Mouse (Mus musculus): Measurements from ENCODE around the gene B4galnt4. TPM values are rescaled to one million over a fixed set of nuclear protein-coding genes. Genes with fewer than 3 reads are reported as not detected.

The B4galnt4 gene
- total RNA-seq, 2 experiments from 2014 or later: 79.6 to 84.3 TPM

GRCm38 (mm10) chr7:141099911-141100691, 39.2 kb downstream of the B4galnt4 start, which contains the start of gene Sigirr:
TSS of gene Sigirr (minus strand) at chr7:141100572.
- DNase-seq (ENCODE audit: low spot score in 2 of 2): peak; percentile 15 to 27
- intact Hi-C loops (cut with DNase I): no loop called here

GRCm38 (mm10) chr7:141103161-141103560, 42.3 kb downstream of the B4galnt4 start:
- no peak for DNase-seq (ENCODE audit: low spot score in 2 of 2)
- intact Hi-C loops (cut with DNase I): no loop called here

- intact Hi-C loops (cut with DNase I): no loop called here
- no peak for DNase-seq (ENCODE audit: low spot score in 2 of 2)
These were observed 55.0 kb downstream of the B4galnt4 start for GRCm38 (mm10) chr7:141115874-141116273.

- intact Hi-C loops (cut with DNase I): no loop called here
- DNase-seq (ENCODE audit: low spot score in 2 of 2): no peak
These were observed 56.7 kb downstream of the B4galnt4 start, which contains the start of gene Ano9 for GRCm38 (mm10) chr7:141117636-141118035. TSS of gene Ano9 (minus strand) at chr7:141117806.

- no peak for DNase-seq (ENCODE audit: low spot score in 2 of 2)
These were observed 58.6 kb downstream of the B4galnt4 start for GRCm38 (mm10) chr7:141119487-141119886.

GRCm38 (mm10) chr7:141120605-141121004, 59.7 kb downstream of the B4galnt4 start:
- intact Hi-C loops (cut with DNase I): loop anchor here (5.0 kb wide), 1 partner anchor 43 kb away; the partner anchor contains the start of gene Pkp3
- DNase-seq (ENCODE audit: low spot score in 2 of 2): no peak

More at GRCm38 (mm10) chr7:141119487-141119886, 58.6 kb downstream of the B4galnt4 start:
- intact Hi-C loops (cut with DNase I): no loop called here

GRCm38 (mm10) chr7:141121051-141121531, 60.2 kb downstream of the B4galnt4 start:
- intact Hi-C loops (cut with DNase I): loop anchor here (5.0 kb wide), 1 partner anchor 44 kb away; the partner anchor contains the start of gene Pkp3
- DNase-seq (ENCODE audit: low spot score in 2 of 2): no peak

Other genes starting within 250 kb of the B4galnt4 start
- 10 to 100 TPM; 23.6 to 24.7 TPM for gene Zfp941, start 238.9 kb upstream of the B4galnt4 start, total RNA-seq (2021)
- gene Urah, start 226.1 kb upstream of the B4galnt4 start, total RNA-seq (2021): 1 to 10 TPM; 2.7 to 4.1 TPM
- not detected for gene Scgb1c1, start 215.6 kb upstream of the B4galnt4 start, total RNA-seq (2021)
- not detected for gene Odf3, start 213.3 kb upstream of the B4galnt4 start, total RNA-seq (2021)
- 1 to 10 TPM; 1.2 to 1.8 TPM for gene Gm45785, start 204.8 kb upstream of the B4galnt4 start, total RNA-seq (2021)
- gene Ric8a, start 204.1 kb upstream of the B4galnt4 start, total RNA-seq (2021): 10 to 100 TPM; 66.0 to 70.0 TPM
- 10 to 100 TPM; 25.9 to 28.1 TPM for gene Bet1l, start 203.5 kb upstream of the B4galnt4 start, total RNA-seq (2021)
- gene Psmd13, start 179.1 kb upstream of the B4galnt4 start, total RNA-seq (2021): 100 to 1,000 TPM; 116 TPM
- 10 to 100 TPM; 77.1 to 78.2 TPM for gene Sirt3, start 178.8 kb upstream of the B4galnt4 start, total RNA-seq (2021)
- gene Cox8b, start 160.7 kb upstream of the B4galnt4 start, total RNA-seq (2021): 1 to 10 TPM in 1 of 2 experiments, not detected in 1; 1.2 TPM
- gene Nlrp6, start 140.2 kb upstream of the B4galnt4 start, total RNA-seq (2021): under 1 TPM; 0.41 to 0.73 TPM
- 1 to 10 TPM; 4.7 to 6.3 TPM for gene Pgghg, start 119.7 kb upstream of the B4galnt4 start, total RNA-seq (2021)
- gene Ifitm5, start 110.8 kb upstream of the B4galnt4 start, total RNA-seq (2021): not detected
- not detected for gene Gm45717, start 105.2 kb upstream of the B4galnt4 start, total RNA-seq (2021)
- 10 to 100 TPM; 11.7 to 15.7 TPM for gene Ifitm2, start 105.1 kb upstream of the B4galnt4 start, total RNA-seq (2021)
- gene Ifitm1, start 93.9 kb upstream of the B4galnt4 start, total RNA-seq (2021): 1 to 10 TPM; 1.7 to 2.9 TPM
- 10 to 100 TPM in 1 of 2 experiments, 1 to 10 TPM in 1; 9.9 to 13.5 TPM for gene Ifitm3, start 50.3 kb upstream of the B4galnt4 start, total RNA-seq (2021)
- gene Ifitm6, start 43.2 kb upstream of the B4galnt4 start, total RNA-seq (2021): not detected
- gene Gm17387, start 32.0 kb upstream of the B4galnt4 start, total RNA-seq (2021): not detected
- gene Pkp3, start 17.1 kb downstream of the B4galnt4 start, total RNA-seq (2021): under 1 TPM in 1 of 2 experiments, not detected in 1; 0.21 TPM
- gene Sigirr, start 39.5 kb downstream of the B4galnt4 start, total RNA-seq (2021): 1 to 10 TPM; 2.9 to 3.2 TPM
- gene Ano9, start 56.7 kb downstream of the B4galnt4 start, total RNA-seq (2021): not detected
- 10 to 100 TPM; 47.3 to 53.6 TPM for gene Ptdss2, start 61.3 kb downstream of the B4galnt4 start, total RNA-seq (2021)
- 10 to 100 TPM; 30.5 to 32.9 TPM for gene Rnh1, start 111.8 kb downstream of the B4galnt4 start, total RNA-seq (2021)
- 100 to 1,000 TPM; 279 to 287 TPM for gene Hras, start 132.9 kb downstream of the B4galnt4 start, total RNA-seq (2021)
- 1 to 10 TPM; 3.1 to 4.4 TPM for gene Lrrc56, start 133.1 kb downstream of the B4galnt4 start, total RNA-seq (2021)
- gene Lmntd2, start 153.0 kb downstream of the B4galnt4 start, total RNA-seq (2021): not detected
- 1 to 10 TPM in 1 of 2 experiments, under 1 TPM in 1; 0.78 to 1.5 TPM for gene Rassf7, start 154.8 kb downstream of the B4galnt4 start, total RNA-seq (2021)
- gene Phrf1, start 167.7 kb downstream of the B4galnt4 start, total RNA-seq (2021): 10 to 100 TPM; 75.5 to 76.4 TPM
- 1 to 10 TPM in 1 of 2 experiments, under 1 TPM in 1; 0.78 to 1.1 TPM for gene Irf7, start 205.4 kb downstream of the B4galnt4 start, total RNA-seq (2021)
- not detected for gene Cdhr5, start 215.7 kb downstream of the B4galnt4 start, total RNA-seq (2021)
- gene Sct, start 218.0 kb downstream of the B4galnt4 start, total RNA-seq (2021): not detected
- under 1 TPM; 0.41 to 0.66 TPM for gene Drd4, start 230.9 kb downstream of the B4galnt4 start, total RNA-seq (2021)

Data from left cerebral cortex, postnatal 25 days (tissue).